Mouse (Mus musculus) left cerebral cortex, adult 8-10 months (tissue): Measurements from ENCODE around the gene Islr. TPM values are rescaled to one million over a fixed set of nuclear protein-coding genes. Genes with fewer than 3 reads are reported as not detected.
A peak's percentile ranks its signal among the peaks of the same experiment; 100 is the strongest.

Source experiments
- DNase-seq, 2 experiments: peaks; one replicate each; pipeline ENCODE4 v3.0.0; 2022; ENCODE audit warnings: low spot score in 2 of 2
- total RNA-seq, 4 experiments: library from RNA; stranded (reverse); gene quantifications; 2 replicates each; pipeline ENCODE4 v1.2.4; 2022

Gene Islr
- total RNA-seq, 4 experiments from 2014 or later: 14.8 to 23.4 (median 18.9) TPM

GRCm38 (mm10) chr9:58220218-58220903, 16.3 kb upstream of the Islr start:
- DNase-seq: no peak

GRCm38 (mm10) chr9:58218539-58218938, 14.4 kb upstream of the Islr start:
- DNase-seq: no peak

GRCm38 (mm10) chr9:58216402-58216801, 12.3 kb upstream of the Islr start:
- DNase-seq: no peak

DNA sequence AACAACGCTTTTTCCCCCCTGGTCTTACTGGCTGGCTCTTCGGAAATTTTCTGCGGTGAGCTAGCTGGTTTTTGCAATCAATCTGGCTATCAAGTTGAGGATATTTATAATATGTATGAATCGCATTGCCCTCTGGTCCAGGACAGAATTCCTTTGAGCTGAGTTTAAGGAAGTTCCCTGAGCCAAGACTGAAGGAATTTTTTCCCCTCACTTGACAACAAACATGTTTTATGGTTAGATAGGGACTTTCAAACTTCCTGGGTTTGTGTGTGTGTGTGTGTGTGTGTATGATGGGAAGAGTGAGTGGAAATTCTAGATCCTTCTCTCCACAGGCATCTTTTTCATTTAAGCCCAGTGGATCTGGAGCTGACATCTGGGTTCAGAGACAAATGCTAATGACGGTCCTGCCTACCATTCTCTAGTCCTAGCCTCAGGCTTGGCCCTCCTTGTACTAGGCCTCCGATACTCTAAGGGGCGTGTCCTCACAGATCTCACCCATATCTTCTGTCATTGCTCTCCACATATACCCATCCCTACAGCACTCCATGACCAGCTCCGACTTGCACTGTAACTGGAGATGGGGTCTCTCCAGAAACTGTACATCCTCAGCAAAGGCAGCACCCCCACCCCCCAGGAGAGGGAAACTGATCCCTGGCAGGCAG, 10.5 kb upstream of the Islr start:
- DNase-seq: no peak

DNA sequence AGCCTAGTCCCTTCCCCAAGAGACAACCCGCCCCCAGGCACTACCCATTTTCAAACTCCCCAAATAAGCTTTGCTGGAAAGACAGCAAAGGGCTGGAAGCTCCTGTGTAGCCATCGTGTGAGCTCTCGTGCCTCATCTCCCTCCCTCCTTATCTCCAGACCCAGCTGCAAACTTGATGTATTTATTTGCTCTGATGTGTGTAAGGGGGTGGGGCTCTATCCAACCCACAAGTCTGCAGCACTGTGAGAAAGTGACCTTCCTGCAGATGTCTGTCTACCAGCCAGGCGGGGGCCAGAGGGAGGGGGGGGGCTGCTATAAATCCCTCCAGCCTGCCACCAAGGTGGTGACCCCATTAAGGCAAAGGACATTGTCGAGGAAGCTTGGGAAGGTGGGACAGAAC, 9.8 kb upstream of the Islr start:
- no peak for DNase-seq

DNA sequence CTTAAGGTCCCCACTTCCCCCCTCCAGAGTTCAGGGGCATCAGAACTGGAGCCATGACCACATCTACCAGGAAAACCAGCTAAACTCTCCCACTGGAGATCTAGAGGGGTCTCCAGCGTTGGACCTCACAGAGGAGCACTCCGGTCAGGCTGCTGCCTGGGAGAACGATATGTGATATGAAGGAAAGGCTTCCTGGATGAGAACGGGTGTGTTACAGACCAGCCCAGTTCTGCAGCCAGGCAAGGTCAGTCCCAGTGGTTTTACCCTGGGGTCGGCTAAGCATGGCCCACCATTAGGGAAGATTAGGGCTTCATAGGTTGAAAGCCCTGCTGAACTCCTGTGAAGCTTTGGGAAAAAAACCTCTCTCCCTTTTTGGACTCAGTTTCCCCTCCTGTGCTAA, 9.3 kb upstream of the Islr start:
- no peak for DNase-seq

- no peak for DNase-seq
Measured at GRCm38 (mm10) chr9:58210304-58210627, 6.2 kb upstream of the Islr start.

DNA sequence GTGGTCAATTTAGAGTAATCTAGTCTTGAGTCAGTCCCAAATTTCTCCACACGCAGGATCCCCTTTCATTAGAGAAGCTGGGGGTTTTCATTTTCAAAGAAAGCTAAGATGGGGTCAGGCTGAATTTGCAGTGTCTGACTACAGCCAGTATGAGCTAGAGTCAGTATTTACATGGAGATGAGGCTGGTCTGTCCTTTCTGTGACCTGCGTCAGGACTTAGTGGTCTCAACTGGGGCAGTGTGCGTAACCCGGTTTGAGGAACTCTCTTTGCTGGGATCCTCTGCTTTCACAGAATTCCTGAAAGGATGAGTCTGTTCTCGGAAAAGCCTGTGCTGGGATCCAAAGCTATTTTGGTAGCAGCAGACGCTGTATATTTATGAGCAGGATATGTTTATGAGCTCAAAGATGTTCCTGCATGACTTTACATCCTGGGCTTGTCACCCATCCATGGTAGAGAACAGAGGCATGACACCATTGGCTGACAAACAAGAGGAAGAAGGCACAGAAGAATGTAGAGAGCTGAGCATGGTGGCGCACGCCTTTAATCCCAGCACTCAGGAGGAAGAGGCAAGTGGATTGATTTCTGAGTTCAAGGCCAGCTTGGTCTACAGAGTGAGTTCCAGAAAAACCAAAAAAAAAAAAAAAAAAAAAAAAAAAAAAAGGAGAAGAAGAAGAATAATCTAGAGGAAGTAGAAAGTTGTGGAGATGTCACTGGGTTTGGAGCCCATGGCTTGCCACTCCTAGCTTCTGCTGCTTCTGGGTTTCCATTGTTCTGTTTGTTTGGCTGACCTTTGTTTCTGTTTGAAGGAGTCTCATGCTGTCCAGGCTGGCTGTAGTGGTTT, 5.6 kb upstream of the Islr start:
- DNase-seq: no peak

DNA sequence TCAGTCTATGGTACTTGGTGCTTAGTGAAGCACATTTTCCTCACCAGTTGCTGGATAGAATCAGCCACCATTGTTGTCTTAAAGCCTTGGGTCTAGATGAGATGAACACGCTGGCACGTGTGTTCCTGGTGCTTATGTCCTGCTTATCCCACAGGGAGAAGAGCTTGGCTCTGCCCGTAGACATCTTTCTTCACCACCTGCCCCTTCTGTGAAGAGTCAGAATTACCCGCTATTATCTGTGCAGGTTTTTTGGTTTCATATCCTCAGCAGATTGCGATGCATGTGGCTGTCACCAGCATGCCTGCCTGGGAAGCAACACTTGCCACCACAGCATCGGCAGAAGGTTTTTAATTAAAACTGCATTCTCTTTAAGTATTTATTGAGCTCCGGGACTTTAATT, 1.9 kb upstream of the Islr start:
- no peak for DNase-seq

DNA sequence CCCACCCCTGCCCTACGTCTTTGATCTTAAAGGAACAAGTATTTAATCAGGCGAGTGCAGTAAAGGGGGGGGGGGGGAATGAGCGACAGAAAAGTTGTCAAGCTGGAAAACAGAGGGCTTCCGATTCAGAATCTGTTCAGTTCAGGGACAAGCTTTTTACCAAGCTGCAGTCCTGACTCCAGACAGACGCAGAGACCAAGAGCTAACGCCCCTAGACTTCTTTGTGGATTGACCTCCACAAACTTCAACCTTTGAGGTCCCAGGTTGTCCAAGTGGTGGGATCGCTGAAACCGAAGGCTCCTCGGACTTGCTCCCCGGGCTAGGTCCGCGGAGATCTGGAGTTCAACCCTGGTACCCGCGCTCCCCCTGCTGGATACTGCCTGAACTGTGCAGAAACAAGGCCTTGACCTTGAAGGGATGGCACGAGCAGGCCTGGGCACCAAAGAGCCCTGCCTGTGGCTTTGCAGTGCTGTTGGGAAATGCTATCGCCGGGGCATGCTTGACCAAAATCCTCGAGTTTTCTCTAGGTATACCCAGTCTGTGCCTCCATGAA, 418 bp upstream of the Islr start:
- DNase-seq: peak in 1 of 2 experiments; percentile 94

GRCm38 (mm10) chr9:58202676-58203453, 1.2 kb downstream of the Islr start:
- peak; percentile 34 to 75 for DNase-seq

DNA sequence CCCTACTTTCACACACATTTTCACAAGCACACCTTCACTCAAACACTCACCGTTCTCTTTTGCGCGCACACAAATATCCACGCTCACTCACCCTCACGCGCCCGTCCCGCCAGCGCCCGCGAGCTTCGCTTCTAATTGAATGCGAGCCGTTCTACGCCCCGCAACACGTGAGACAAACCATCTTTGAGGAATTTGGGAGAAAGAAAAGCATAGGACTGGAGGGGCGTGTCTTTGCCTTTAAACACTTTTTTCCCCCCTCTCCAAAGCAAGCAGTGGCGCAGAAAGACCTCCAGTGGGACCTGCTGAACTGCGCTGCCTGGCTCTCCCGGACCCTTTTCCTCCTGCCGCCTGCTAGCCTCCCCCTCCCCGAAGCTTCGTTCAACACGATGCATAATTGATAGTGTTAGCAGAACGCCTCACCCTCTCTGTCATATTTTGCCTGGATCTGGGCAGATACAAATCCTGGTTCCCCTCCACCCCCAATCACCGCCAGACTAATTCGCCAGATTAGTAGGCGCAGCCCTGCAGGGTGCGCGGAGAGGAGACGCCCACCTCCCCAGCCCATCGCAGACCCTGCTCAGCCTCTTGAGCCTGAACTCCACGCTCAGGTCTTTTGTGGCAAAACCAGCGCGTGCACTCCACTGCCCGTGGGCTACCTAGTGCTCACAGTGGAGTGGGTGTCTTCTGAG, 2.1 kb downstream of the Islr start:
- DNase-seq: no peak

- DNase-seq: peak in 1 of 2 experiments; percentile 59
Measured at GRCm38 (mm10) chr9:58201091-58201842, 2.8 kb downstream of the Islr start.

GRCm38 (mm10) chr9:58200270-58201090, 3.6 kb downstream of the Islr start:
- DNase-seq: no peak

DNA sequence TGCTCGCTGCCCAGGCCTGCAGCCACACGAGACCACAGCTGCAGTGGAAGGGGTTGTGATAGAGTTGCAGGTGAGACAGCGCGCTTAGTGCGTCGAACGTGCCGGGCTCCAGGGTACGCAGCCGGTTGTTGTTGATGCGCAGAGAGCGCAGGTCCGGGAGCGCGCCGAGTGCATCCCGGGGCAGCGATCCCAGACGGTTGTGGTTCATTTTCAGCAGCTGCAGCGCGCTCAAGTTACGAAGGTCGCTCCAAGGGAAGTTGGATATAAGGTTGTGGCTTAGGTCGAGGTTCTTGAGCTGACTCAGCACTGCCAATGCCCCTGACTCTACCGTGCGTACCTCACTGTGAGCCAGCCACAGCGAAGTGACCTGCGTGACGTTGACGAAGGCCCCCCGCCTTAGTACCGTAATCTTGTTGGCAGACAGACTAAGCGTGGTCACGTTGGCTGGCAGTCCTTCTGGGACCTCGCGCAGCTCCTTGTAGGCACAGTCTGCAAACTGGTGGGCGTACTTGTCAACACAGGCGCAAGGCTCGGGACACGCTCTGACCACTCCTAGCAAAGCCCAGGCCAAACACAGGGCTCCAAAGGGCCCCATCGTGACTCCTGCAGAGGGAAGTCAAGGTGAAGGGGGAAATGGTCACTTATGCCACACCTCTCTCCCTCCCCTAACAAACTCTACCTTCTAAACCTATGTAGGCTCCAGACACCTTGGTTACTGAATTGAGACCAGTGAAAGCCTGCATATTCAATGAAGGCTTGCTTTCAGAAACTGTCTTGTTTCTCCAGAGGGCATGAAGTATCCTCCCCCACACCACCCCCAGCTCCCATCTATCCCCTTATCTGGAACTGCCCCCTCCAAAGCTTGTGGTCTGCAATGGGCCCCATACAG, 4.5 kb downstream of the Islr start:
- no peak for DNase-seq

GRCm38 (mm10) chr9:58198801-58199371, 5.2 kb downstream of the Islr start:
- no peak for DNase-seq

- peak in 1 of 2 experiments; percentile 53 for DNase-seq
Measured at GRCm38 (mm10) chr9:58197781-58198701, 6.1 kb downstream of the Islr start.
